Mouse (Mus musculus) T-cell, adult 2 months (primary cell): ENCODE results near the gene Mgst2.
A peak's percentile ranks its signal among the peaks of the same experiment; 100 is the strongest.

Source experiments
- DNase-seq: peaks from one replicate; pipeline ENCODE4 v3.0.0; 2022; ENCODE audit warnings: low spot score

Gene Mgst2

GRCm38 (mm10) chr3:51701281-51701751 is 41.2 kb downstream of the Mgst2 start:
- peak; percentile 55 for DNase-seq

- no peak for DNase-seq
These were observed 41.8 kb downstream of the Mgst2 start for GRCm38 (mm10) chr3:51701950-51702349.

- DNase-seq: no peak
These were observed 42.6 kb downstream of the Mgst2 start for GRCm38 (mm10) chr3:51702701-51703286.

GRCm38 (mm10) chr3:51703478-51703877 is 43.3 kb downstream of the Mgst2 start:
- no peak for DNase-seq

GRCm38 (mm10) chr3:51705220-51705619 is 45.1 kb downstream of the Mgst2 start:
- no peak for DNase-seq

GRCm38 (mm10) chr3:51708375-51708745 is 48.2 kb downstream of the Mgst2 start:
- DNase-seq: no peak

GRCm38 (mm10) chr3:51708746-51709411 is 48.7 kb downstream of the Mgst2 start:
- DNase-seq: peak; percentile 23

- no peak for DNase-seq
These were observed 52.2 kb downstream of the Mgst2 start for GRCm38 (mm10) chr3:51712382-51712781.

GRCm38 (mm10) chr3:51713233-51713632 is 53.1 kb downstream of the Mgst2 start:
- no peak for DNase-seq

- no peak for DNase-seq
These were observed 54.3 kb downstream of the Mgst2 start for GRCm38 (mm10) chr3:51714469-51714868.

GRCm38 (mm10) chr3:51717455-51717854 is 57.3 kb downstream of the Mgst2 start:
- no peak for DNase-seq

GRCm38 (mm10) chr3:51717909-51718308 is 57.7 kb downstream of the Mgst2 start:
- no peak for DNase-seq

GRCm38 (mm10) chr3:51719373-51719772 is 59.2 kb downstream of the Mgst2 start:
- DNase-seq: no peak

- DNase-seq: no peak
These were observed 59.8 kb downstream of the Mgst2 start for GRCm38 (mm10) chr3:51719982-51720381.

- no peak for DNase-seq
These were observed 66.1 kb downstream of the Mgst2 start for GRCm38 (mm10) chr3:51726257-51726656.

GRCm38 (mm10) chr3:51727487-51727886 is 67.3 kb downstream of the Mgst2 start:
- no peak for DNase-seq

GRCm38 (mm10) chr3:51727968-51728367 is 67.8 kb downstream of the Mgst2 start:
- no peak for DNase-seq

- no peak for DNase-seq
These were observed 68.3 kb downstream of the Mgst2 start for GRCm38 (mm10) chr3:51728456-51728855.

- DNase-seq: no peak
These were observed 69.2 kb downstream of the Mgst2 start for GRCm38 (mm10) chr3:51729109-51729918.

GRCm38 (mm10) chr3:51730662-51731061 is 70.5 kb downstream of the Mgst2 start:
- DNase-seq: no peak

GRCm38 (mm10) chr3:51731949-51732636 is 71.9 kb downstream of the Mgst2 start:
- DNase-seq: no peak
